Mouse (Mus musculus): ENCODE results near the gene Foxo1. TPM values are rescaled to one million over a fixed set of nuclear protein-coding genes. Genes with fewer than 3 reads are reported as not detected.

Gene Foxo1
- polyA plus RNA-seq, 1 experiment: 7.5 TPM

GRCm38 (mm10) chr3:52299376-52299775, 31.2 kb downstream of the Foxo1 start:
- Histone ChIP-seq H3K27ac (ENCODE audit: insufficient read depth, low read length) (no peak overlapping the region), H3K4me3 (ENCODE audit: insufficient read depth, low read length) (no peak overlapping the region), H3K4me1 (ENCODE audit: control insufficient read depth, insufficient read depth, low read length) (no peaks in the 10 kb centered on the region; the same call in 1 of the 2 replicates)
- TF ChIP-seq POLR2A (IDR thresholded peaks at IDR 0.05; ENCODE audit: low read depth, low read length) (no peak), CTCF (IDR thresholded peaks at IDR 0.05; ENCODE audit: borderline replicate concordance, insufficient read depth, low read length) (no peak)

GRCm38 (mm10) chr3:52300517-52300916, 32.4 kb downstream of the Foxo1 start:
- TF ChIP-seq POLR2A (IDR thresholded peaks at IDR 0.05; ENCODE audit: low read depth, low read length): no peak
- no peak for TF ChIP-seq CTCF (IDR thresholded peaks at IDR 0.05; ENCODE audit: borderline replicate concordance, insufficient read depth, low read length)
- Histone ChIP-seq H3K4me1 (ENCODE audit: control insufficient read depth, insufficient read depth, low read length) (no peaks in the 10 kb centered on the region; the same call in 1 of the 2 replicates), H3K27ac (ENCODE audit: insufficient read depth, low read length) (no peak overlapping the region), H3K4me3 (ENCODE audit: insufficient read depth, low read length) (no peak overlapping the region)

- no peak overlapping the region for H3K4me3 ChIP-seq (ENCODE audit: insufficient read depth, low read length)
- TF ChIP-seq POLR2A (IDR thresholded peaks at IDR 0.05; ENCODE audit: low read depth, low read length) (no peak), CTCF (IDR thresholded peaks at IDR 0.05; ENCODE audit: borderline replicate concordance, insufficient read depth, low read length) (no peak)
- H3K27ac ChIP-seq (ENCODE audit: insufficient read depth, low read length): no peak overlapping the region
- H3K4me1 ChIP-seq (ENCODE audit: control insufficient read depth, insufficient read depth, low read length): no peaks in the 10 kb centered on the region
These were observed 35.2 kb downstream of the Foxo1 start for GRCm38 (mm10) chr3:52303301-52303700.

GRCm38 (mm10) chr3:52308586-52309321, 40.6 kb downstream of the Foxo1 start:
- Histone ChIP-seq H3K4me3 (ENCODE audit: insufficient read depth, low read length) (no peak overlapping the region), H3K4me1 (ENCODE audit: control insufficient read depth, insufficient read depth, low read length) (no peaks in the 10 kb centered on the region), H3K27ac (ENCODE audit: insufficient read depth, low read length) (no peak overlapping the region)
- TF ChIP-seq CTCF (IDR thresholded peaks at IDR 0.05; ENCODE audit: borderline replicate concordance, insufficient read depth, low read length): no peak
- TF ChIP-seq POLR2A (IDR thresholded peaks at IDR 0.05; ENCODE audit: low read depth, low read length): no peak

DNA sequence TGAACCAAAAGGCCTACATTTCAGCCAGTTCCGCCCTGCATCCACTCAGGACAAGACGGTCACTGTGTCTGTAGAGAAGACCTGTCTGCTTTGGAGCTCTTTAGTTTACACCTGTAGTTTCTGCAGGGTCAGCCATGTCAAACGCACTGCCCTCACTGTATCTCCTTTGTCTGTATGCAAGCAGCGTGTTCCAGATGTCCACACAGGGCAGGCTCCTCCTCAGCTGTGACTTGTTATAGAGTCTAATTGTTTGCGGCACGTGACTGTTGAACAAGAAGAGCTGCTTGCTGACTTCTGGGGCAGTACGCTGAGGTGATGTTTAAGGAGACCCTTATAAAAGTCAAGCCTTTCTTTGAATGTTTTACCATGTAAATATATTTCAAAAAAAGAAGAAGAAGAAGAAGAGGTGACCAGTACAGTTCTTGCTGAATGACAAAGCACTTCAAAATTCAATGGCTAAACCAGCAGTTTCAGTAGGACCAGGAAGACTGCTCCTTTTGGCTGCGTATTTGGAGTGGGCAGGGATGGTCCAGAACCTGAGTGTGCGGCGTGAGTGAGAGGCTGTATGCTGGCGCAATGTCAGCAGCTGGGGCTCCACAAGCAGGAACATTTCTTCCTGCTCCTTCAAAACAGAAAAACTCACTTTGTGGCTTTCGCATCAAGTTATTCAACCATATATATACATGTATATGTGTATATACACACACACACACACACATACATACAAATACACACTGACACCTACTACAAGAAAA, 52.6 kb downstream of the Foxo1 start:
- H3K4me1 ChIP-seq (ENCODE audit: control insufficient read depth, insufficient read depth, low read length): 0 out of 2 replicates have a peak, but pooled peaks cover 2% of the 10 kb centered on the region
- H3K4me3 ChIP-seq (ENCODE audit: insufficient read depth, low read length): no peak overlapping the region
- no peak for TF ChIP-seq POLR2A (IDR thresholded peaks at IDR 0.05; ENCODE audit: low read depth, low read length)
- TF ChIP-seq CTCF (IDR thresholded peaks at IDR 0.05; ENCODE audit: borderline replicate concordance, insufficient read depth, low read length): no peak
- H3K27ac ChIP-seq (ENCODE audit: insufficient read depth, low read length): no peak overlapping the region

DNA sequence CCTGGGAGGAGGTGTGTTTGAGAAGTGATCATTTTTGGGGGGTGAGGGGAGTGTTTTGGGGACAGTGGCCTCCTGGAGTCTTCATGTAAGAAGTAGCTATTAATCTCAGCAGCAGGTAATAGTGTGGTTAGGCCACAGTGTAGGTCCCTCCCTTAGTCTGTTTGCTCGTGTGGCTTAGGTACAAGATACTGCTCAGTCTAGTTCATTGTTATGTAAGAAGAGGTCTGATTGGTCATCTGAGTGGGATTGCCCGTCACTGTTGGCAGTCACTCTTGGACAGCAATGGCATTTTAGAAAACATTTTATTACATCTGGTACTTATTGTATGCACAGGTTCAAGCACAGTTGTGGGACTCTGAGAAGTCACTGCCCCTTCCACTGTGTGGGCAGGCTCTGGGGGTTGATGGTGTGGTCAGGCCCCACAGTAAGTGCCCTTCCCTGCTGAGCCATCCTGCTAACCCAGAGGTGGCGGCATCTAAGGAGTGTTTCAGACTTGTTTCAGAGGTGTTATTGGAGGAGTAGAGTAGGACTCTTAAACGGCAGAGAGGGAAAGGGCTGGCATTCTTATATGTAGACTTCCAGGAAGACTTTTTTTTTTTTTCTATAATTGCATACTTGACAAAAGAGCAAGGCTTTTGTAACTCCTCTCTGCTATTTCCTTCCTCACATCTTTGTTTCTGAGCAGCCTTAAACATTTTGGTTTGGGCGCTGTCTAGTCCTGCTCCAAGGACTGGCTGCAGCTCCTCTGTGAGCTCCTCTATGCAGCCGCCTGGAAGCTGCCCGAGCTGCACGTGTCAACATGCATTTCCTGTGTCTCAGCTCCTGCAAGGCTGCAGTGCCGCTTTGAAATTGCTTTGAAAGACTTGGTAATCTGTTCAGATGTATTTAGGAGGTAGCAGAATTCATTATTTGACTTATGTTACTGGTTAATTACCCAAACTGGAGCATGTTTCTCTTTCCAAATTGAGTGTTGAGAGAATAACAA, 54.6 kb downstream of the Foxo1 start:
- H3K27ac ChIP-seq (ENCODE audit: insufficient read depth, low read length): no peak overlapping the region
- TF ChIP-seq POLR2A (IDR thresholded peaks at IDR 0.05; ENCODE audit: low read depth, low read length): no peak
- H3K4me1 ChIP-seq (ENCODE audit: control insufficient read depth, insufficient read depth, low read length): 0 out of 2 replicates have a peak, but pooled peaks cover 2% of the 10 kb centered on the region
- H3K4me3 ChIP-seq (ENCODE audit: insufficient read depth, low read length): no peak overlapping the region

GRCm38 (mm10) chr3:52325006-52325405, 56.9 kb downstream of the Foxo1 start:
- Histone ChIP-seq H3K4me3 (ENCODE audit: insufficient read depth, low read length) (no peak overlapping the region), H3K4me1 (ENCODE audit: control insufficient read depth, insufficient read depth, low read length) (peaks cover 6% of the 10 kb centered on the region; the same call in 1 of the 2 replicates), H3K27ac (ENCODE audit: insufficient read depth, low read length) (no peak overlapping the region)
- TF ChIP-seq POLR2A (IDR thresholded peaks at IDR 0.05; ENCODE audit: low read depth, low read length) (no peak), CTCF (IDR thresholded peaks at IDR 0.05; ENCODE audit: borderline replicate concordance, insufficient read depth, low read length) (no peak)

DNA sequence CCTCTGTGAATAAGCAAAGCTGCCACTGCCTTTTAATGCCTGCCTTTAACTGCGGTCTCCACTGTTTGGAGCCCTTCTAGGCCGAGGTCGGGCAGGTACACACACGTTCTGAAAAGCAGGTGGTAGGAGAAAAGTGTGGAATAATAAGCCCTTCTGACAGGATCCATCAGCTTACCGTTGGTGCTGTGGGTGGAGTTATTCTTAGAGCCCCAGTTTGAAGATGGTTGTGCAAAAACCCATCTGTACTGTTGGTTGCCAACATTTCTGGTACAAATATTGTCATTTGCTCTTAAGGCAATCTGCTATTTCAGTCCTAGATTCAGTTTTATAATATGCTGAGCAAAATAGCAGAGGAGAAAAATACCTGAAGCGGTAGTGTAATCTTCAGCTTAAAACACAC, 58.6 kb downstream of the Foxo1 start:
- no peak for TF ChIP-seq POLR2A (IDR thresholded peaks at IDR 0.05; ENCODE audit: low read depth, low read length)
- TF ChIP-seq CTCF (IDR thresholded peaks at IDR 0.05; ENCODE audit: borderline replicate concordance, insufficient read depth, low read length): no peak
- Histone ChIP-seq H3K4me3 (ENCODE audit: insufficient read depth, low read length) (no peak overlapping the region), H3K4me1 (ENCODE audit: control insufficient read depth, insufficient read depth, low read length) (peaks cover 6% of the 10 kb centered on the region; the same call in 1 of the 2 replicates), H3K27ac (ENCODE audit: insufficient read depth, low read length) (no peak overlapping the region)

- Histone ChIP-seq H3K4me1 (ENCODE audit: control insufficient read depth, insufficient read depth, low read length) (peaks cover 6% of the 10 kb centered on the region; the same call in 1 of the 2 replicates), H3K27ac (ENCODE audit: insufficient read depth, low read length) (no peak overlapping the region), H3K4me3 (ENCODE audit: insufficient read depth, low read length) (no peak overlapping the region)
- TF ChIP-seq POLR2A (IDR thresholded peaks at IDR 0.05; ENCODE audit: low read depth, low read length): no peak
- no peak for TF ChIP-seq CTCF (IDR thresholded peaks at IDR 0.05; ENCODE audit: borderline replicate concordance, insufficient read depth, low read length)
These were observed 59.0 kb downstream of the Foxo1 start for GRCm38 (mm10) chr3:52327146-52327545.

Measured in embryonic fibroblast, embryonic 13.5 days (primary cell).